Mouse (Mus musculus) cerebellum, adult 2 months (tissue): ENCODE results near the gene Gle1.

Experiments
- CTCF ChIP-seq: fragments of 200-500 bp; IDR thresholded peaks from 2 replicates; pipeline ENCODE4 v1.5.1; 2011; ENCODE audit warnings: low read depth, mild to moderate bottlenecking, control low read depth, low read length, moderate library complexity, borderline replicate concordance; ENCODE audit not compliant: insufficient read depth
- POLR2A ChIP-seq: fragments of 200-500 bp; IDR thresholded peaks from 2 replicates; pipeline ENCODE4 v1.6.1; 2011; ENCODE audit warnings: low read length, control low read depth, borderline replicate concordance; ENCODE audit not compliant: insufficient read depth

DNA sequence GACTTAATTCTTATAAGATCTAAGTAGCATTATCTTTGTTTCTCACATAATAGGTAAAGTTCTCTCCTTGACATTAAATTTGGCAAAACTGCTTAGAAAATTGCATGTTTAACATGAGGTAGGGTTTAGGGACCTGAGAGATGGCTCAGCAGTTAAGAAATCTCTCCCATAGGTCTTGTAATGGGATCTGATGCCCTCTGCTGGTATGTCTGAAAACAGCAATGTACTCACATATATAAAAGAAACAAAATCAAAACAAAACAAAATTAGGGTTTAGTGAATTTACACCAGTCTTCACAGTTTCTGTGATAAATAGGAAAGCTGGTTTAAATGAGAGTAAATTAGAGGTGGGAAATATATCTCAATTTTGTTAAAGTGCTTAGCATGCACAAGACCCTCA, 42.1 kb downstream of the Gle1 start:
- TF ChIP-seq CTCF (peak; percentile 27; the same call in 1 of the 2 replicates), POLR2A (no peak)
